Mouse (Mus musculus): Measurements from ENCODE around the gene Zfp462. TPM values are rescaled to one million over a fixed set of nuclear protein-coding genes. Genes with fewer than 3 reads are reported as not detected.

The Zfp462 gene
- total and polyA plus RNA-seq, 3 experiments, result 5.0 to 7.6 (median 7.5) TPM

- H3K4me3 ChIP-seq, result no peak overlapping the region
- no peaks in the 10 kb centered on the region for H3K36me3 ChIP-seq (ENCODE audit: control insufficient read depth, insufficient read depth, low read length)
- no peak for DNase-seq
- intact Hi-C loops (cut with DNase I), result no loop called here
- no peaks in the 10 kb centered on the region for H3K79me2 ChIP-seq (replicated peaks; ENCODE audit: control insufficient read depth, insufficient read depth, low read length)
- no peak for TF ChIP-seq EP300 (IDR thresholded peaks at IDR 0.05; ENCODE audit: insufficient read depth, low read depth, low read length)
- no peak for TF ChIP-seq CTCF (IDR thresholded peaks at IDR 0.05)
- no peak for TF ChIP-seq POLR2A (IDR thresholded peaks at IDR 0.05; ENCODE audit: insufficient read depth, low read depth, low read length)
- H3K27ac ChIP-seq, result no peak overlapping the region
- H3K4me1 ChIP-seq (ENCODE audit: control insufficient read depth, insufficient read depth, low read length), result no peaks in the 10 kb centered on the region; the same call in 1 of the 2 replicates
- no peaks in the 10 kb centered on the region for H3K27me3 ChIP-seq (ENCODE audit: control insufficient read depth, insufficient read depth, low read length)
- 95% methylated on average over 13 of the region's 13 CpGs for WGBS
- H3K9ac ChIP-seq (ENCODE audit: low read depth, low read length), result no peak overlapping the region
Measured at GRCm38 (mm10) chr4:55014731-55015463, 70.0 kb downstream of the Zfp462 start.

GRCm38 (mm10) chr4:55015517-55015916 lies 70.7 kb downstream of the Zfp462 start:
- 93% methylated on average over 2 of the region's 2 CpGs for WGBS
- intact Hi-C loops (cut with DNase I), result no loop called here
- no peaks in the 10 kb centered on the region; the same call in 1 of the 2 replicates for H3K4me1 ChIP-seq (ENCODE audit: control insufficient read depth, insufficient read depth, low read length)
- H3K27me3 ChIP-seq (ENCODE audit: control insufficient read depth, insufficient read depth, low read length), result no peaks in the 10 kb centered on the region
- H3K79me2 ChIP-seq (replicated peaks; ENCODE audit: control insufficient read depth, insufficient read depth, low read length), result no peaks in the 10 kb centered on the region
- no peak overlapping the region for H3K27ac ChIP-seq
- no peaks in the 10 kb centered on the region for H3K36me3 ChIP-seq (ENCODE audit: control insufficient read depth, insufficient read depth, low read length)
- no peak for DNase-seq
- no peak overlapping the region for H3K4me3 ChIP-seq
- H3K9ac ChIP-seq (ENCODE audit: low read depth, low read length), result no peak overlapping the region
- no peak for TF ChIP-seq POLR2A (IDR thresholded peaks at IDR 0.05; ENCODE audit: insufficient read depth, low read depth, low read length)
- no peak for TF ChIP-seq EP300 (IDR thresholded peaks at IDR 0.05; ENCODE audit: insufficient read depth, low read depth, low read length)
- no peak for TF ChIP-seq CTCF (IDR thresholded peaks at IDR 0.05)

DNA sequence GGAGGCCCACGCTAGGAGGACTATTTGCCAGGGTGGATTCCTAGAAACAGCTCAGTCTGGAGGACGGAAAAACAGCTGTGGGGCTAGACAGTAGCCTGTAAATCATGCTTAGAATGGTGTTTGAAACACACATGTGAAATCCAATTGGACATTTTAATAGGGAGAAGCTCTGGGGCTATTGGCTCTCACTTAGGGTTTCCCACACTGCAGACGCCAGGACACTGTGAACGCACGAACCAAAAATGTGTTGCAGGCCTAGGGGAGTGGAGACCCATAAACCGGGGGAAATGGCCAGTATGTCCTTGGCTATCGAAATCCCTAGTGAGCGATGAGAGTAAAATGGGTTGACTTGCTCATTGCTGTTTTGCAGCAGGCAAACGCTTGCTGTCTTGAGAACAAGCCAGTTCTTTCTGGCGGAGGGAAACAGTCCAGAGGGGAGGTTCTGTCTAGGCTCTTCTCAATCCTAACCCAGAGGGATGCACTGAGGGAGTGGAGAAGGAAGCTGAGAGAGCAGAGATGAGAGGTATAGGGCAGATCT lies 81.3 kb downstream of the Zfp462 start:
- Histone ChIP-seq H3K27me3 (ENCODE audit: control insufficient read depth, insufficient read depth, low read length) (no peaks in the 10 kb centered on the region), H3K9ac (ENCODE audit: low read depth, low read length) (no peak overlapping the region), H3K4me1 (ENCODE audit: control insufficient read depth, insufficient read depth, low read length) (peaks cover 3% of the 10 kb centered on the region; the same call in 1 of the 2 replicates), H3K4me3 (no peak overlapping the region), H3K36me3 (ENCODE audit: control insufficient read depth, insufficient read depth, low read length) (no peaks in the 10 kb centered on the region; the same call in 1 of the 2 replicates), H3K27ac (no peak overlapping the region), H3K79me2 (replicated peaks; ENCODE audit: control insufficient read depth, insufficient read depth, low read length) (no peaks in the 10 kb centered on the region)
- intact Hi-C loops (cut with DNase I), result no loop called here
- no peak for TF ChIP-seq CTCF (IDR thresholded peaks at IDR 0.05)
- TF ChIP-seq EP300 (IDR thresholded peaks at IDR 0.05; ENCODE audit: insufficient read depth, low read depth, low read length), result no peak
- TF ChIP-seq POLR2A (IDR thresholded peaks at IDR 0.05; ENCODE audit: insufficient read depth, low read depth, low read length), result no peak
- WGBS, result 79% methylated on average over 10 of the region's 10 CpGs
- peak; percentile 56 to 71 for DNase-seq

DNA sequence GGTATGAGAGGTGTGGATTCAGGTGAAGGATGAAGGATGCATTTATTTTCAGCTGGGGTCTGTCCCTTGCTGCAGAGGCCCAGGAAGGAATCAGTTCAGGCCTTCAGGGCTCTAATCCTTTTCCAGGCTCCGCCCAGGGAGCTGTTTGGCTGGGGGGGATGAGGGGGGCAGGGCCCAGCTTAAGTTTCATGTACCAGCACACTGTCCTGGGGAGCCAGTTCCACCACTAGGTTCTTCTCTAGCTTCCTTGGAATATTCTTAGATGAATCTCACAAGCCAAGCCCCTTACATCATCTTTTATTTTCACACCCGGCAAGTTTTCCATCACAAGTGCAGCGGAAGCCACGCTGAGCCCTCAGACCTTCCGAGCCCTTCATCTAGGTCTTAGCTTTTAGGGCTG lies 85.6 kb downstream of the Zfp462 start:
- H3K27ac ChIP-seq, result no peak overlapping the region
- intact Hi-C loops (cut with DNase I), result no loop called here
- H3K36me3 ChIP-seq (ENCODE audit: control insufficient read depth, insufficient read depth, low read length), result peaks cover 2% of the 10 kb centered on the region; the same call in 1 of the 2 replicates
- H3K4me1 ChIP-seq (ENCODE audit: control insufficient read depth, insufficient read depth, low read length), result peaks cover 3% of the 10 kb centered on the region; the same call in 1 of the 2 replicates
- no peak overlapping the region for H3K4me3 ChIP-seq
- no peaks in the 10 kb centered on the region for H3K79me2 ChIP-seq (replicated peaks; ENCODE audit: control insufficient read depth, insufficient read depth, low read length)
- 65% methylated on average over 5 of the region's 5 CpGs for WGBS
- H3K9ac ChIP-seq (ENCODE audit: low read depth, low read length), result no peak overlapping the region
- TF ChIP-seq EP300 (IDR thresholded peaks at IDR 0.05; ENCODE audit: insufficient read depth, low read depth, low read length) (no peak), POLR2A (IDR thresholded peaks at IDR 0.05; ENCODE audit: insufficient read depth, low read depth, low read length) (no peak), CTCF (IDR thresholded peaks at IDR 0.05) (no peak)
- no peaks in the 10 kb centered on the region for H3K27me3 ChIP-seq (ENCODE audit: control insufficient read depth, insufficient read depth, low read length)
- no peak for DNase-seq

DNA sequence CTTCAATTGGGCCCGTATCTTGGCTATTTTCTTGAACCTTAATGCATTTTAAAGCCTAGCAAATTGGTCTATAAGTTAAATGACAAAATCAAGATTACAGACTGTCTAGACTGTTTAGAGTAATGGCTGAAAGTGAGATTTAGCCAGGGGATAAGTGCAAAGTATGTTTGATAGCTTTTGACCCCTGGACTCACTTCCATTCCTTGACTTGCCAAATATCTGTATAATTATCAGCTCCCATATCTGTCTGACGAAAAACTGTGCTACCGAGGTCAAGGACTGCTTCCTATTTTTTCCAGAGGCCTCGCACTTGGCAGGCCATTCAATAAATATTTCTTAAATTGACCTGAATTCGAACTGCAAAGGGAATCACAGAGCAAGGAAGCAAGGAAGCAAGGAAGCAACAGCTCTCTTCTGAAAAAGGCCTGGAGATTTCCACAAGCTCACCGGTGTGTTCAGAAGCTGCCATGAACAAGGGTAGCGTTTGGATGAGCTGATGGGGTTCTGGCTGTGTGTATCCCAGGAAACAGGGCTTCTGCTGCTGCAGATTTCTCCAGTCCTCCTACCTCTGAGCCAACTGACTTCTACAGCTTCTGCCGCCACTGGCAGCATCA lies 87.6 kb downstream of the Zfp462 start:
- TF ChIP-seq POLR2A (IDR thresholded peaks at IDR 0.05; ENCODE audit: insufficient read depth, low read depth, low read length) (no peak), CTCF (IDR thresholded peaks at IDR 0.05) (no peak), EP300 (IDR thresholded peaks at IDR 0.05; ENCODE audit: insufficient read depth, low read depth, low read length) (no peak)
- WGBS, result 50% methylated on average over 8 of the region's 8 CpGs
- Histone ChIP-seq H3K36me3 (ENCODE audit: control insufficient read depth, insufficient read depth, low read length) (peaks cover 2% of the 10 kb centered on the region; the same call in 1 of the 2 replicates), H3K4me3 (no peak overlapping the region), H3K79me2 (replicated peaks; ENCODE audit: control insufficient read depth, insufficient read depth, low read length) (no peaks in the 10 kb centered on the region), H3K9ac (ENCODE audit: low read depth, low read length) (no peak overlapping the region), H3K4me1 (ENCODE audit: control insufficient read depth, insufficient read depth, low read length) (peaks cover 1% of the 10 kb centered on the region; the same call in 1 of the 2 replicates), H3K27ac (no peak overlapping the region), H3K27me3 (ENCODE audit: control insufficient read depth, insufficient read depth, low read length) (no peaks in the 10 kb centered on the region)
- no peak for DNase-seq
- intact Hi-C loops (cut with DNase I), result no loop called here
